Mouse (Mus musculus): ENCODE data around the gene Mthfr. TPM values are rescaled to one million over a fixed set of nuclear protein-coding genes. Genes with fewer than 3 reads are reported as not detected.
"Not testable (repeated sequence)": the region's sequence is repeated elsewhere in the genome, so short reads cannot be mapped to it uniquely, and the experiment has no call there.

Gene Mthfr
- polyA plus RNA-seq, 1 experiment from 2014 or later = 4.5 TPM

- 7% methylated on average over 24 of the region's 26 CpGs for WGBS (ENCODE audit: insufficient replicate concordance)
- peak; percentile 19; the same call in 1 of the 2 replicates for TF ChIP-seq CTCF (IDR thresholded peaks at IDR 0.05; ENCODE audit: low read depth)
- no peak for TF ChIP-seq EP300 (IDR thresholded peaks at IDR 0.05; ENCODE audit: low read depth)
- Histone ChIP-seq H3K36me3 (replicated peaks; ENCODE audit: insufficient read depth, low read length) (0 out of 2 replicates have a peak, but pooled peaks cover 2% of the 10 kb centered on the region), H3K4me1 (ENCODE audit: insufficient read depth) (peaks cover 45% of the 10 kb centered on the region), H3K9me3 (ENCODE audit: low read length) (no peaks in the 10 kb centered on the region), H3K9ac (replicated peaks) (peak overlapping the region; percentile 71), H3K27ac (ENCODE audit: low read depth) (peak overlapping the region; percentile 80), H3K4me3 (ENCODE audit: low read depth, low read length) (peak overlapping the region; percentile 73), H3K27me3 (ENCODE audit: insufficient read depth, low read length) (no peaks in the 10 kb centered on the region), H3K4me2 (ENCODE audit: low read depth, low read length) (peak overlapping the region; percentile 95)
- ATAC-seq (no peak), DNase-seq (no peak)
These were observed 738 bp upstream of the Mthfr start for GRCm38 (mm10) chr4:148038079-148038599.

DNA sequence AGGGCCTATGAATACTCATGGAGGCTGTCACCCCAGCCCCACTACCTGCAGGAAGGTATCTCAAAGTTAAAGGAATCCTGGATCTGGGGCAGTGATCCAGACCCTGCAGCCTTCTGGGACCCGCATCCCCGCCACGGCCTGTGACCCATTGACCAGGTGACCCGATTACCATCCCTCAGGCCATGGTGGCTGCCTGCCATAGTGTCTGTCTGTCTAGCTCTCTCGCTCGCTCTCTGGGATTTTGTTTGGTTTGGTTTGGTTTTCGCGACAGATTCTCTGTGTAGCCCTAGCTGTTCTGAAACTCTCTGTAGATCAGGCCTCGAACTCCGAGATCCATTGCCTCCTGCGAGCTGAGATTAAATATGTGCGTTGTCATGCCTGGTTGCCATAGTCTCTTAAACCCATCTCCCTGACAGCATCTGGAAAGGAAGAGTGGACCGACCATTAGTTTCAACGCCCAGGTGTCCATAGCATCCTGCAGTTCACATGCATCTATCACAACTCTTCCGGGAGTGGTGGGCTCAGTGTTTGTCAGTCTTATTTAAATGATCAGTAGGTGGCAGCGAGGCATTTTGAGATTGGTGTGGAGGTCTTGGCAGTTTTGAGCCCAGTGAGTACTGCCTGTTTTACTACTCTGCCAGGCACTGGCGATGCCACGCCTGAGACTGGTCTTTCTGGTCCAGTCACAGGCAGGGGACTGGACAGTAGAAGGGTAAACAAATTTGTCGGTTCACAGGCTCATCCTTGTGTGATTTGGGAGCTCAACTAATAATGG, 564 bp downstream of the Mthfr start:
- DNase-seq (no peak), ATAC-seq (peak; percentile 11)
- H3K9ac ChIP-seq (replicated peaks) = peak overlapping the region; percentile 81

DNA sequence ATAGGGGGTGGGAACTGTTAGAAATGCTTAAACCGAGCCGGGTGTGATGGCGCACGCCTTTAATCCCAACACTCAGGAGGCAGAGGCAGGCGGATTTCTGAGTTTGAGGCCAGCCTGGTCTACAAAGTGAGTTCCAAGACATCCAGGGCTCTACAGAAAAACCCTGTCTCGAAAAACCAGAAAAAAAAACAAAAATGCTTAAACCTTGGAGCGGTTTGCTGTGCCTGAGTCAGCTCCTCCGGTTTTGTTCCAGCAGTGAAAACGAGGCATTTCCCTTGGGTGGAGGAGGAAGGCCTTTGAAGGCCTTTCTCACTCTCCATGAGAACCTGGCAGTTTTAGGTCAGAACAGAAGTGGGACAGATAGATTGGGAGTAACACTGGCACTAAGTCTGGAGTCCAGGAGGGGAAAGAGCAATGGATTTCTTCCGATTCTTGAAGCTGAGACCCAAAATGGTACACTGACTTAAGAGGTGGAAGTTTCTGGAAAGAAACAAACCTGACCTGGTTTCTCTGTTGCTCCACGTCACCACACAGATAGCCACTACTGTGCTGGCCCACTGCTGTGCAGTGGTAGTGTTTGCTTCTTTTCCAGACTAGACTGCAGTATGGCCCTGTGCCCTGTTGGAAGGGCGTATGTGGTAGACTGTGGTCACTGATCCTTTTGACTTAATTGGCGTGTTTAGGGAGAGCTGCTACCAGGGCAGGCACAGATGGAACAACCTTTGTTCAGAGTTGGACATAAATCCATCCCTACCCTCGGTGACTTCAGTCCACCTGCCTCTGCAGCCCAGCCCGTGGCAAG, 1.4 kb downstream of the Mthfr start:
- peak overlapping the region; percentile 95 for H3K4me2 ChIP-seq (ENCODE audit: low read depth, low read length)
- peaks cover 54% of the 10 kb centered on the region for H3K4me1 ChIP-seq (ENCODE audit: insufficient read depth)
- DNase-seq (no peak), ATAC-seq (no peak)
- peak overlapping the region; percentile 81 for H3K9ac ChIP-seq (replicated peaks)
- H3K27ac ChIP-seq (ENCODE audit: low read depth) = peak overlapping the region; percentile 90
- no peaks in the 10 kb centered on the region for H3K27me3 ChIP-seq (ENCODE audit: insufficient read depth, low read length)
- 65% methylated on average over 15 of the region's 15 CpGs for WGBS (ENCODE audit: insufficient replicate concordance)
- H3K36me3 ChIP-seq (replicated peaks; ENCODE audit: insufficient read depth, low read length) = peaks cover 12% of the 10 kb centered on the region
- no peaks in the 10 kb centered on the region for H3K9me3 ChIP-seq (ENCODE audit: low read length)
- H3K4me3 ChIP-seq (ENCODE audit: low read depth, low read length) = peak overlapping the region; percentile 73
- TF ChIP-seq CTCF (IDR thresholded peaks at IDR 0.05; ENCODE audit: low read depth) (no peak), EP300 (IDR thresholded peaks at IDR 0.05; ENCODE audit: low read depth) (no peak)

More for the DNA sequence above, 564 bp downstream of the Mthfr start:
- peak overlapping the region; percentile 95 for H3K4me2 ChIP-seq (ENCODE audit: low read depth, low read length)
- peak overlapping the region; percentile 73 for H3K4me3 ChIP-seq (ENCODE audit: low read depth, low read length)
- H3K36me3 ChIP-seq (replicated peaks; ENCODE audit: insufficient read depth, low read length) = peaks cover 8% of the 10 kb centered on the region
- TF ChIP-seq EP300 (IDR thresholded peaks at IDR 0.05; ENCODE audit: low read depth) (0 out of 2 replicates have a peak, but pooled peaks have one; percentile 33), CTCF (IDR thresholded peaks at IDR 0.05; ENCODE audit: low read depth) (no peak)
- no peaks in the 10 kb centered on the region for H3K27me3 ChIP-seq (ENCODE audit: insufficient read depth, low read length)
- H3K4me1 ChIP-seq (ENCODE audit: insufficient read depth) = peaks cover 50% of the 10 kb centered on the region
- 15% methylated on average over 19 of the region's 19 CpGs for WGBS (ENCODE audit: insufficient replicate concordance)
- peak overlapping the region; percentile 90 for H3K27ac ChIP-seq (ENCODE audit: low read depth)
- H3K9me3 ChIP-seq (ENCODE audit: low read length) = no peaks in the 10 kb centered on the region

DNA sequence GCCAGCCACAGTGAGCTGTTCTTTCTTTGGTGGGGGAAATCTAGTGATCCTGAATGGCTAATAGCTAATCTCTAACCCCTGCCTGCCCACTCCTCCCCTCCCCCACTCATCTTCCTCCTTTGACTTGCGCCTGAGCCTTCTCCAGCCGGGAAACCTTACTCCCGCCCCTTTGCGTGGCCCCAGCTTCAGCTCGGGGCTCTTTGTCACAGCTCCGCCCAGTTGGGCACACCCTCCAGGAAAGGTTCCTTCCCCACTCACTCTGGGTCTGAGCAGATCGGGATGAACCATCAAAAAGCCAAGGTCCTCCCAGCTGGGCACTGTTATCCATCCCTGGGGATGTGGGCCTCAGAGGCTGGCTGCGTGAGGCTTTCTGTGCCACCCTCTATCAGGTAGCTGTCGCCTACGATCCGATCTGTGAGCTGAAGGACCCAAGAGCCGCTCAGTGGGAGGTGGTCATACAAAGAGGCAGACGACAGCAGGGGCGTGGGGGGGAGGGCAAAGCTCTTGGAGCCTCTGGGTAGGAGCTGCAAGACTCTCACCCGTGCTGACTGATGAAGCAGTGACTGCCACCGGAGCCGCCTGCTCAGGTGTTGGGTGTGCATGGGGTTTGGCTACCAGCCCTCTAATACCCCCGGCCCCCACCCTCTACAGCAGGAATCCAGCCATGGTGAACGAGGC, 2.2 kb downstream of the Mthfr start:
- TF ChIP-seq EP300 (IDR thresholded peaks at IDR 0.05; ENCODE audit: low read depth) (no peak), CTCF (IDR thresholded peaks at IDR 0.05; ENCODE audit: low read depth) (no peak)
- peak; percentile 73 for DNase-seq
- Histone ChIP-seq H3K36me3 (replicated peaks; ENCODE audit: insufficient read depth, low read length) (peaks cover 15% of the 10 kb centered on the region), H3K4me2 (ENCODE audit: low read depth, low read length) (peak overlapping the region; percentile 95), H3K9me3 (ENCODE audit: low read length) (no peaks in the 10 kb centered on the region), H3K4me1 (ENCODE audit: insufficient read depth) (peaks cover 57% of the 10 kb centered on the region), H3K4me3 (ENCODE audit: low read depth, low read length) (peak overlapping the region; percentile 73), H3K9ac (replicated peaks) (peak overlapping the region; percentile 81), H3K27me3 (ENCODE audit: insufficient read depth, low read length) (no peaks in the 10 kb centered on the region), H3K27ac (ENCODE audit: low read depth) (peak overlapping the region; percentile 90)
- no peak for ATAC-seq
- WGBS (ENCODE audit: insufficient replicate concordance) = 10% methylated on average over 19 of the region's 19 CpGs

DNA sequence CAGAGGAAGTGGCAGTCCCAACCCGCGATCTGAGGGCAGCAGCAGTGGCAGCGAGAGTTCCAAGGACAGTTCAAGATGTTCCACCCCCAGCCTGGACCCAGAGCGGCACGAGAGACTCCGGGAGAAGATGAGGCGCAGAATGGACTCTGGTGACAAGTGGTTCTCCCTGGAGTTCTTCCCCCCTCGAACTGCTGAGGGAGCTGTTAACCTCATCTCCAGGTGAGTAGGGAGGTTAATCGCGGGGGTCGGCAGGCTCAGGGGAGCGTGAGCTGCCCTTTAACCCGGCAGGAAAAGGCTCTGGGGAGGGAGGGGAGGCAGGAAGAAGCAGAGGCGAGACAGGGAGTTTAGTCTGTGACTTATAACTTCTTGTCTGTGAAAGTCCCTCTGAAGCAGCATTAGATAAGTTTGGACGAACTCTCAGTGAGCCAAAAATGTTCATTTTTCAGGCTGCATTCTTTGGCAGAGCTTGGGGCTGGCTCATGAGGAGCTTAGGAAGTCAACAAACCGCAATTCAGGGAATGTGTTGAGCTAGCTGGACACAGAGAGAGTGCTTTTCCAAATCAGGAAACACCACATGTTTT, 2.8 kb downstream of the Mthfr start:
- Histone ChIP-seq H3K36me3 (replicated peaks; ENCODE audit: insufficient read depth, low read length) (peaks cover 16% of the 10 kb centered on the region), H3K4me3 (ENCODE audit: low read depth, low read length) (peak overlapping the region; percentile 73), H3K27ac (ENCODE audit: low read depth) (peak overlapping the region; percentile 90), H3K9ac (replicated peaks) (peak overlapping the region; percentile 81), H3K4me1 (ENCODE audit: insufficient read depth) (peaks cover 62% of the 10 kb centered on the region), H3K27me3 (ENCODE audit: insufficient read depth, low read length) (no peaks in the 10 kb centered on the region), H3K9me3 (ENCODE audit: low read length) (no peaks in the 10 kb centered on the region), H3K4me2 (ENCODE audit: low read depth, low read length) (peak overlapping the region; percentile 95)
- no peak for TF ChIP-seq CTCF (IDR thresholded peaks at IDR 0.05; ENCODE audit: low read depth)
- no peak for TF ChIP-seq EP300 (IDR thresholded peaks at IDR 0.05; ENCODE audit: low read depth)
- no peak for ATAC-seq
- DNase-seq = no peak
- 16% methylated on average over 16 of the region's 16 CpGs for whole genome bisulfite sequencing (ENCODE audit: insufficient replicate concordance)

- not testable (repeated sequence) for H3K4me2 ChIP-seq (ENCODE audit: low read depth, low read length); H3K9ac ChIP-seq (replicated peaks); H3K27ac ChIP-seq (ENCODE audit: low read depth); ATAC-seq; DNase-seq; H3K9me3 ChIP-seq (ENCODE audit: low read length); H3K27me3 ChIP-seq (ENCODE audit: insufficient read depth, low read length); H3K4me3 ChIP-seq (ENCODE audit: low read depth, low read length)
- WGBS (ENCODE audit: insufficient replicate concordance) = 90% methylated on average over 6 of the region's 8 CpGs
- Histone ChIP-seq H3K36me3 (replicated peaks; ENCODE audit: insufficient read depth, low read length) (peaks cover 16% of the 10 kb centered on the region), H3K4me1 (ENCODE audit: insufficient read depth) (peaks cover 54% of the 10 kb centered on the region)
These were observed 4.5 kb downstream of the Mthfr start for GRCm38 (mm10) chr4:148043327-148043726.

Measured in liver, postnatal 0 days (tissue).